Mouse (Mus musculus): ENCODE data around the gene Hist1h3c.

GRCm38 (mm10) chr13:23760240-23760971 is 15.0 kb upstream of the Hist1h3c start:
- TF ChIP-seq CTCF (IDR thresholded peaks at IDR 0.05; ENCODE audit: extremely low read depth, insufficient read length, insufficient replicate concordance, low read depth, low read length) (no peak), POLR2A (IDR thresholded peaks at IDR 0.05; ENCODE audit: low read depth, low read length) (no peak)

Measured in small intestine, adult 2 months (tissue).